Mouse (Mus musculus) erythroblast, embryonic 14.5 days (primary cell): ENCODE results near the gene Hoxa7. TPM values are rescaled to one million over a fixed set of nuclear protein-coding genes. Genes with fewer than 3 reads are reported as not detected.

Experiments used
- H3K27me3 ChIP-seq: 2 replicates; pipeline ENCODE4 v1.6.1; 2012; ENCODE audit warnings: inconsistent platforms; ENCODE audit not compliant: control insufficient read depth
- H3K36me3 ChIP-seq: 2 replicates; pipeline ENCODE4 v1.6.1; 2012; ENCODE audit warnings: mild to moderate bottlenecking, inconsistent platforms; ENCODE audit not compliant: control insufficient read depth
- H3K4me1 ChIP-seq: 2 replicates; pipeline ENCODE4 v1.6.1; 2012; ENCODE audit warnings: inconsistent platforms; ENCODE audit not compliant: control insufficient read depth
- H3K4me3 ChIP-seq: replicated peaks from 2 replicates; pipeline ENCODE3; 2012; ENCODE audit warnings: moderate library complexity, mild to moderate bottlenecking, inconsistent platforms
- H3K9me3 ChIP-seq: 2 replicates; pipeline ENCODE4 v1.6.1; 2012; ENCODE audit warnings: low read length, inconsistent platforms, mixed read lengths; ENCODE audit not compliant: control insufficient read depth
- GATA1 ChIP-seq: IDR thresholded peaks from 2 replicates; pipeline ENCODE4 v1.6.1; 2012; ENCODE audit warnings: low read length, inconsistent platforms, mixed read lengths
- TAL1 ChIP-seq: IDR thresholded peaks from 3 replicates; pipeline ENCODE4 v1.6.1; 2012; ENCODE audit warnings: low read length, inconsistent platforms, mixed read lengths
- polyA plus RNA-seq: library from polyadenylated mRNA; stranded (reverse); fragments of >175 nt; gene quantifications from 2 replicates; pipeline ENCODE4 v1.2.3, GENCODE M21; 2012

The Hoxa7 gene
- polyA plus RNA-seq, 1 experiment: 0.02 TPM

DNA sequence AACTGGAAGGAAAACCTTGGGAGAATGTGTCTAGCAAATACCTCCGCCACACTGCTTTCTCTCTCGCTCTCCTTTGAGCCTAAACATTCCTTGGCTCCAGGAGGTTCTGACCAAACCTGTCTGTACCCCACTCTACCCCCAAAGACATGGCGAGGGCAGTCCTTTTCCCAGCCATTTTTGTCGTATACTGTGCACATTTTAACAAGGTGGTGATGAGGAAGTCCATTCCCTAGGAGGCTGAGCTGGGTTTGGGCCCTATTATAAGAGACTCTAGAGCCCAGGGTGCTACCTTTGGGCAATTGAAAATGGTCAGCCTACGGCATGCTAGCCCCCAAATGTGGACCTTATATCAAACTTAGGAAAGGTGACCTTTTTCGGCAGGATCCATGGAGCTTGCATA lies 14.2 kb upstream of the Hoxa7 start:
- Histone ChIP-seq H3K9me3 (no peaks in the 10 kb centered on the region; the same call in 1 of the 2 replicates), H3K4me1 (no peaks in the 10 kb centered on the region), H3K27me3 (peaks cover 100% of the 10 kb centered on the region), H3K36me3 (no peaks in the 10 kb centered on the region), H3K4me3 (no peak overlapping the region)
- TF ChIP-seq TAL1 (no peak), GATA1 (no peak)

- TF ChIP-seq TAL1 (no peak), GATA1 (no peak)
- Histone ChIP-seq H3K4me3 (no peak overlapping the region), H3K36me3 (no peaks in the 10 kb centered on the region), H3K27me3 (peaks cover 100% of the 10 kb centered on the region), H3K4me1 (no peaks in the 10 kb centered on the region), H3K9me3 (no peaks in the 10 kb centered on the region; the same call in 1 of the 2 replicates)
These were observed 13.6 kb upstream of the Hoxa7 start for GRCm38 (mm10) chr6:52235267-52235666.

GRCm38 (mm10) chr6:52234428-52235140 lies 12.9 kb upstream of the Hoxa7 start:
- TF ChIP-seq GATA1: no peak
- no peak for TF ChIP-seq TAL1
- Histone ChIP-seq H3K9me3 (no peaks in the 10 kb centered on the region; the same call in 1 of the 2 replicates), H3K27me3 (peaks cover 100% of the 10 kb centered on the region), H3K4me1 (no peaks in the 10 kb centered on the region), H3K4me3 (no peak overlapping the region), H3K36me3 (no peaks in the 10 kb centered on the region)

- TF ChIP-seq TAL1 (no peak), GATA1 (no peak)
- no peak overlapping the region for H3K4me3 ChIP-seq
- H3K4me1 ChIP-seq: no peaks in the 10 kb centered on the region
- H3K36me3 ChIP-seq: no peaks in the 10 kb centered on the region
- no peaks in the 10 kb centered on the region; the same call in 1 of the 2 replicates for H3K9me3 ChIP-seq
- peaks cover 100% of the 10 kb centered on the region for H3K27me3 ChIP-seq
These were observed 12.1 kb upstream of the Hoxa7 start for GRCm38 (mm10) chr6:52233546-52234427.

DNA sequence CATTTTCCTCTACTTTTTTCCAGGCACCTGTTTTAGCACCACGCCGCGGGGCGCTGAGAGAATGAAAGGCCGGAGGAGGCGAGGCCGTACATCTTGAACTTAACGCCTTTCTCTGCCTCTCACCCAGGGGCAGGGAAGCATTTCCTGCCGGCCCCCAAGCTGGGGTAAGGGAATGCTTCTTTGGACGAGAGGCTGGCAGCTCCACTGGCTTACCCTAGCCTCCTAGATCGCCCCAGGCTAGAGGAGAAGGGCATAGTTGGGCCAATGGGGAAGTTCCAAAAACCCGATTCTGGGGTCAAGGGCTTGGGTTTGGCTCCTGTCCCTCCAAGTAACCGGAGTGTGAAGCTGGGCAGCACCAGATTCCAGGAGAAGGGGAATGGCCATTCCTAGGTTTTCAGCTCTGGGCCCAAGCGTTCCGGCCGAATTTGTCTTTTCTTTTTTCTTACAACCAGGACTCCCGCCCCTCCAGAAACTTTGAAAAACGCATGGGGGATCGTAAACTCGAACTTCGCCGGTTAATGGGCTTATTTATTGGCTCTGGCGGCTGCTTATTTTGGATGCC lies 11.4 kb upstream of the Hoxa7 start:
- H3K36me3 ChIP-seq: no peaks in the 10 kb centered on the region
- no peaks in the 10 kb centered on the region for H3K4me1 ChIP-seq
- TF ChIP-seq GATA1 (no peak), TAL1 (no peak)
- peaks cover 100% of the 10 kb centered on the region for H3K27me3 ChIP-seq
- no peaks in the 10 kb centered on the region; the same call in 1 of the 2 replicates for H3K9me3 ChIP-seq
- no peak overlapping the region for H3K4me3 ChIP-seq

DNA sequence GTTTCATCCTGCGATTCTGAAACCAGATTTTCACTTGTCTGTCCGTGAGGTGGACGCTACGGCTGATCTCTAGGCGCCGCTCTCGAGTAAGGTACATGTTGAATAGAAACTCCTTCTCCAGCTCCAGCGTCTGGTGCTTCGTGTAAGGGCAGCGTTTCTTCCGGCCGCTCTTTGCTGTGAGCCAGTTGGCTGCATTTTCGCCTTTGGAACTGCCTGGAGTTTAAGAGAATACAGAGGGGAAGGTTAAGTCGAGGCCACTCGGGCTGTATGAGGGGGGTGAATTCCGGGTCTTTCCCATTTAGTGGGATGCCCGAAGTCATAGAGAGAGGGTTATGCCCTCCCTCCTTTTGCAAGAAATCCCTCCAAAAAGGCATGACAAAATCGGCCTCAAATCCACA lies 10.9 kb upstream of the Hoxa7 start:
- H3K4me3 ChIP-seq: no peak overlapping the region
- no peak for TF ChIP-seq TAL1
- no peak for TF ChIP-seq GATA1
- no peaks in the 10 kb centered on the region for H3K4me1 ChIP-seq
- H3K36me3 ChIP-seq: no peaks in the 10 kb centered on the region
- H3K9me3 ChIP-seq: no peaks in the 10 kb centered on the region; the same call in 1 of the 2 replicates
- H3K27me3 ChIP-seq: peaks cover 100% of the 10 kb centered on the region

DNA sequence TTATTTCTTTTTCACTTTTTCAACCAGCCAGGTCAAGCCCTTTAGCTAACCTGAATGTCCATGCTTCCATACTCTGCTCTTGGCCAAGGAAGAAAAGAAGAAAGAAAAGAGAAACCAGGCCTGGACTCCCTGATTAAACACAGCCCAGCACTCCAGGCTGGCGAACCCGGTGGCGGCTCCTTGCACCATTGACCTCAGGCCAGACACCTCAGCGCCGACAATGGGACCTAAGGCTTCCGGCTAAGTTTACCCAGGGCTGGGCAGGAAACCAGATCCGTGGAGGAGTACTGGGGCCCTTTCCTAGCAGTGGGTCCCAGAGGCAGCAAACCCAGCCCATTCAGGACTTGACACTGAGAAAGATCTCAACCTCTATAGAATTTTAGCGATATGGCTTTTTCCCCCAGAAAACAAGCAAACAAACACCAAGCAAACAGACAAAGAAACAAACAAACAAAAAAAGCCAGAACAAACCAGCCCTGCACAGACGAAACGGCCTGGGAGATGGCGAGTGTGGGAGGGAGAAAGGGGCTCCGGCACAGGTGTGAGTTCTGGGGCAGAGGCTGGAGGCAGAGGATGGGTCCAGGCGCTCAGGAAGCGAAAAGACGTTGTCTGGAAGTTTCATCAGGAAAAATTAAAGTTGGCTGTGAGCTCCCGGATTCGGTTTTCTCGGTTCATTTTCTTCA lies 10.4 kb upstream of the Hoxa7 start:
- Histone ChIP-seq H3K4me3 (no peak overlapping the region), H3K27me3 (peaks cover 100% of the 10 kb centered on the region), H3K9me3 (no peaks in the 10 kb centered on the region; the same call in 1 of the 2 replicates), H3K4me1 (no peaks in the 10 kb centered on the region), H3K36me3 (no peaks in the 10 kb centered on the region)
- TF ChIP-seq GATA1: no peak
- no peak for TF ChIP-seq TAL1

DNA sequence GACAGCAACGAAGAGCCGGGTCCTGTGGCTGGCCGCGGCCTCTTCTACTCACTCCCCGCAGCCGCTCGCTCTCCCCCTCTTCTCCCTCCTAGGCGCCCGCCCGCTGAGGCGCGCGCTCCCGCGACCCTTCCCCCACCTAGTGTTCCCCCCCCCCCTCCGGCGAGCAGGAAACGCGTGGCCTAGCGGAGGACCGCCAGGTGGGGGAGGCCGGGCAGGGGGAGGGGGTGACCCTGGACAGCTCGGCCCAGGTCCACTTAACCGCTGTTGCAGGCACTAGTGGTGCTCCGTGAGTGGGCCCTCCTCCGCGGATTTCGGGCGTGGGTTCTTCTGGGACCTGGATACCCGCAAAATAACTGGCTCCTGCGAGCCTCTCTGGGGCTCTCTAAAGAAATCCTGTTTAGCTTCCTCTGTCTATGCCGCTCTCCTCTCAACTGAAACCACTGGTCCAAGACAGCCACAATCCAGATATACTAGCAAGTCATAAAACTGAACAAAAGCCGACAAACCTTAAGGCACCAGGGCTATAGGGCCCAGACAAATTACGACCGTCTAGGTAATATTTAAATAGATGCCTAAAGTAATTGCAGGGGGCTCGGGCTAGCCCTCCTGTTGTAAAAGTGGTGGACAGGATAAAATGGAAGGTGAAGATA lies 9.0 kb upstream of the Hoxa7 start, which contains the start of gene Hoxa9:
Gene Hoxa9, minus strand, starts transcription at position 574 of the 650 bp plus-strand sequence.
- Histone ChIP-seq H3K36me3 (no peaks in the 10 kb centered on the region), H3K9me3 (peaks cover 2% of the 10 kb centered on the region), H3K4me3 (no peak within 1 kb of the TSS), H3K4me1 (no peaks in the 10 kb centered on the region), H3K27me3 (peaks cover 100% of the 10 kb centered on the region)
- TF ChIP-seq GATA1: no peak
- no peak for TF ChIP-seq TAL1
